Mouse (Mus musculus): ENCODE results near the gene Gm3409. TPM values are rescaled to one million over a fixed set of nuclear protein-coding genes. Genes with fewer than 3 reads are reported as not detected.
"Not testable (repeated sequence)": the region's sequence is repeated elsewhere in the genome, so short reads cannot be mapped to it uniquely, and the experiment has no call there.

Gene Gm3409
- total RNA-seq (2012; rRNA removed) (not detected in 2 replicates), total RNA-seq (2014; rRNA removed) (not detected in 2 replicates), polyA plus RNA-seq (2012; ENCODE audit: insufficient read length, low read depth) (not detected in 2 replicates)

GRCm38 (mm10) chr5:146537347-146537746, at the start of gene Gm3409:
Gene Gm3409, plus strand, starts transcription at chr5:146537647.
- H3K27ac ChIP-seq (ENCODE audit: insufficient read depth, low read depth); H3K9me3 ChIP-seq (replicated peaks; ENCODE audit: low read length); H3K9ac ChIP-seq (ENCODE audit: insufficient read depth, low read depth); in situ Hi-C loops (cut with MboI; ENCODE audit: low pct_ligation_motif_present, low pct_unique_long_range_greater_than_20kb, low sequenced_read_pairs); H3K27me3 ChIP-seq (replicated peaks); H3K4me3 ChIP-seq (replicated peaks in 1 of 3; ENCODE audit: low read depth in 2 of 3, low read length in 2 of 3, poor library complexity in 1 of 3); H3K36me3 ChIP-seq (replicated peaks in 1 of 2; ENCODE audit: control insufficient read depth in 1 of 2, insufficient read depth in 1 of 2, low read length in 1 of 2); DNase-seq (ENCODE audit: extremely low read depth); H3K79me2 ChIP-seq (replicated peaks; ENCODE audit: control insufficient read depth, extremely low read depth, insufficient read depth, poor library complexity, severe bottlenecking); dilution Hi-C loops (cut with MboI; ENCODE audit: extremely low pct_ligation_motif_present, extremely low pct_unique_long_range_greater_than_20kb, low sequenced_read_pairs); H3K4me2 ChIP-seq (ENCODE audit: insufficient read depth, low read depth, poor library complexity, severe bottlenecking); H3K4me1 ChIP-seq (ENCODE audit: control insufficient read depth in 1 of 2, insufficient read depth in 2 of 2): not testable (repeated sequence)

GRCm38 (mm10) chr5:146488959-146489358, 48.5 kb upstream of the Gm3409 start:
- H3K4me2 ChIP-seq (ENCODE audit: insufficient read depth, low read depth, poor library complexity, severe bottlenecking); H3K79me2 ChIP-seq (replicated peaks; ENCODE audit: control insufficient read depth, extremely low read depth, insufficient read depth, poor library complexity, severe bottlenecking); H3K27ac ChIP-seq (ENCODE audit: insufficient read depth, low read depth); H3K27me3 ChIP-seq (replicated peaks); dilution Hi-C loops (cut with MboI; ENCODE audit: extremely low pct_ligation_motif_present, extremely low pct_unique_long_range_greater_than_20kb, low sequenced_read_pairs); H3K4me3 ChIP-seq (replicated peaks in 1 of 3; ENCODE audit: low read depth in 2 of 3, low read length in 2 of 3, poor library complexity in 1 of 3); DNase-seq (ENCODE audit: extremely low read depth); H3K9me3 ChIP-seq (replicated peaks; ENCODE audit: low read length); H3K36me3 ChIP-seq (replicated peaks in 1 of 2; ENCODE audit: control insufficient read depth in 1 of 2, insufficient read depth in 1 of 2, low read length in 1 of 2); in situ Hi-C loops (cut with MboI; ENCODE audit: low pct_ligation_motif_present, low pct_unique_long_range_greater_than_20kb, low sequenced_read_pairs); H3K9ac ChIP-seq (ENCODE audit: insufficient read depth, low read depth); H3K4me1 ChIP-seq (ENCODE audit: control insufficient read depth in 1 of 2, insufficient read depth in 2 of 2): not testable (repeated sequence)

- DNase-seq (ENCODE audit: extremely low read depth); H3K27ac ChIP-seq (ENCODE audit: insufficient read depth, low read depth); H3K4me3 ChIP-seq (replicated peaks in 1 of 3; ENCODE audit: low read depth in 2 of 3, low read length in 2 of 3, poor library complexity in 1 of 3); H3K9ac ChIP-seq (ENCODE audit: insufficient read depth, low read depth); H3K4me2 ChIP-seq (ENCODE audit: insufficient read depth, low read depth, poor library complexity, severe bottlenecking); dilution Hi-C loops (cut with MboI; ENCODE audit: extremely low pct_ligation_motif_present, extremely low pct_unique_long_range_greater_than_20kb, low sequenced_read_pairs); H3K4me1 ChIP-seq (ENCODE audit: control insufficient read depth in 1 of 2, insufficient read depth in 2 of 2); in situ Hi-C loops (cut with MboI; ENCODE audit: low pct_ligation_motif_present, low pct_unique_long_range_greater_than_20kb, low sequenced_read_pairs); H3K79me2 ChIP-seq (replicated peaks; ENCODE audit: control insufficient read depth, extremely low read depth, insufficient read depth, poor library complexity, severe bottlenecking); H3K9me3 ChIP-seq (replicated peaks; ENCODE audit: low read length); H3K36me3 ChIP-seq (replicated peaks in 1 of 2; ENCODE audit: control insufficient read depth in 1 of 2, insufficient read depth in 1 of 2, low read length in 1 of 2); H3K27me3 ChIP-seq (replicated peaks): not testable (repeated sequence)
Observed at GRCm38 (mm10) chr5:146491063-146491462, 46.4 kb upstream of the Gm3409 start, which contains the start of gene Gm6370. Gene Gm6370, plus strand, starts transcription at chr5:146491363.

GRCm38 (mm10) chr5:146502099-146502498, 35.3 kb upstream of the Gm3409 start, which contains the start of gene 4930449I24Rik:
Gene 4930449I24Rik, plus strand, starts transcription at chr5:146502399.
- in situ Hi-C loops (cut with MboI; ENCODE audit: low pct_ligation_motif_present, low pct_unique_long_range_greater_than_20kb, low sequenced_read_pairs); H3K9me3 ChIP-seq (replicated peaks; ENCODE audit: low read length); H3K27me3 ChIP-seq (replicated peaks); H3K4me3 ChIP-seq (replicated peaks in 1 of 3; ENCODE audit: low read depth in 2 of 3, low read length in 2 of 3, poor library complexity in 1 of 3); H3K4me1 ChIP-seq (ENCODE audit: control insufficient read depth in 1 of 2, insufficient read depth in 2 of 2); H3K27ac ChIP-seq (ENCODE audit: insufficient read depth, low read depth); H3K9ac ChIP-seq (ENCODE audit: insufficient read depth, low read depth); H3K36me3 ChIP-seq (replicated peaks in 1 of 2; ENCODE audit: control insufficient read depth in 1 of 2, insufficient read depth in 1 of 2, low read length in 1 of 2); DNase-seq (ENCODE audit: extremely low read depth); H3K4me2 ChIP-seq (ENCODE audit: insufficient read depth, low read depth, poor library complexity, severe bottlenecking); H3K79me2 ChIP-seq (replicated peaks; ENCODE audit: control insufficient read depth, extremely low read depth, insufficient read depth, poor library complexity, severe bottlenecking); dilution Hi-C loops (cut with MboI; ENCODE audit: extremely low pct_ligation_motif_present, extremely low pct_unique_long_range_greater_than_20kb, low sequenced_read_pairs): not testable (repeated sequence)

GRCm38 (mm10) chr5:146513823-146514222, 23.6 kb upstream of the Gm3409 start, which contains the start of gene Gm3402:
Gene Gm3402, plus strand, starts transcription at chr5:146514123.
- dilution Hi-C loops (cut with MboI; ENCODE audit: extremely low pct_ligation_motif_present, extremely low pct_unique_long_range_greater_than_20kb, low sequenced_read_pairs); H3K4me2 ChIP-seq (ENCODE audit: insufficient read depth, low read depth, poor library complexity, severe bottlenecking); DNase-seq (ENCODE audit: extremely low read depth); H3K9ac ChIP-seq (ENCODE audit: insufficient read depth, low read depth); H3K79me2 ChIP-seq (replicated peaks; ENCODE audit: control insufficient read depth, extremely low read depth, insufficient read depth, poor library complexity, severe bottlenecking); H3K9me3 ChIP-seq (replicated peaks; ENCODE audit: low read length); H3K4me1 ChIP-seq (ENCODE audit: control insufficient read depth in 1 of 2, insufficient read depth in 2 of 2); H3K4me3 ChIP-seq (replicated peaks in 1 of 3; ENCODE audit: low read depth in 2 of 3, low read length in 2 of 3, poor library complexity in 1 of 3); H3K36me3 ChIP-seq (replicated peaks in 1 of 2; ENCODE audit: control insufficient read depth in 1 of 2, insufficient read depth in 1 of 2, low read length in 1 of 2); H3K27me3 ChIP-seq (replicated peaks); H3K27ac ChIP-seq (ENCODE audit: insufficient read depth, low read depth); in situ Hi-C loops (cut with MboI; ENCODE audit: low pct_ligation_motif_present, low pct_unique_long_range_greater_than_20kb, low sequenced_read_pairs): not testable (repeated sequence)

GRCm38 (mm10) chr5:146525501-146525900, 11.9 kb upstream of the Gm3409 start, which contains the start of gene Gm3404:
Gene Gm3404, plus strand, starts transcription at chr5:146525801.
- H3K27ac ChIP-seq (ENCODE audit: insufficient read depth, low read depth); H3K4me2 ChIP-seq (ENCODE audit: insufficient read depth, low read depth, poor library complexity, severe bottlenecking); dilution Hi-C loops (cut with MboI; ENCODE audit: extremely low pct_ligation_motif_present, extremely low pct_unique_long_range_greater_than_20kb, low sequenced_read_pairs); DNase-seq (ENCODE audit: extremely low read depth); in situ Hi-C loops (cut with MboI; ENCODE audit: low pct_ligation_motif_present, low pct_unique_long_range_greater_than_20kb, low sequenced_read_pairs); H3K4me3 ChIP-seq (replicated peaks in 1 of 3; ENCODE audit: low read depth in 2 of 3, low read length in 2 of 3, poor library complexity in 1 of 3); H3K27me3 ChIP-seq (replicated peaks); H3K9ac ChIP-seq (ENCODE audit: insufficient read depth, low read depth); H3K4me1 ChIP-seq (ENCODE audit: control insufficient read depth in 1 of 2, insufficient read depth in 2 of 2); H3K79me2 ChIP-seq (replicated peaks; ENCODE audit: control insufficient read depth, extremely low read depth, insufficient read depth, poor library complexity, severe bottlenecking); H3K36me3 ChIP-seq (replicated peaks in 1 of 2; ENCODE audit: control insufficient read depth in 1 of 2, insufficient read depth in 1 of 2, low read length in 1 of 2); H3K9me3 ChIP-seq (replicated peaks; ENCODE audit: low read length): not testable (repeated sequence)
